Mouse (Mus musculus): ENCODE data around the gene Lif.

The Lif gene

DNA sequence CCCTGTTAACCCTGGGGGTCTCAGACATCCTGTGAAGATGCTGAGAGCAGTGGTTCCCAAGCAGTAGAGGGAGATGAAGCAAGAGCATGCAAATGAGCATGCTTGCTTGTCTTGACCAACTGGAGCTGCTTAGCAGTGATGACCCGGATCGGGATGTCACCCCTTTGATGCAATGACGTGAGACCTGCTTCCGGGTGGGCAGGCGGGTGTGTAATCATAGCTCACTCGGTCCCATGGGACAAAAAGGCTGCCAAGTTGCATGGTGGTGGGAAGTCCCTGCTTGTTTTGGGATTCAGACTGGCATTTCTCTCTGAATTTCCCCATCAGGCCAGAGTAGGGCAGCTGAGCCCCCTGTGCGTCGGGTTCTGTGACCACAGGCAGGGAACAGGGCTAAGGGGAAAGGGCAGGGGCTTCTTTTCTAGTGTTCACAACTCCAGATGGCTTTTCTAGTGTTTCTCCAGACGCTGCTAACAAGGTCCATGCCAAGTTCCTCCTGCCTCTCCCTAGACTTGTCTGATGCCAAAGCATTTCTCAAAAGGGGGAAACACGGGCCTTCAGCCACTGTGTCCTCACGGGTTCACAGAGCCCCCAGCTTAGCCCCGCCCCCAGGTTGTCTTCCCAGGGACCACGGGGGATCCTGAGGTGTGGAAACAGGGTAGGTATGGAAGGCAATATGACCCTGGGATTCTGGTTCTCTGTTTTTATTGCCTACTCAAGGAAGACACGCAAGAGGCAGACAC lies 42.5 kb downstream of the Lif start:
- DNase-seq, result peak; percentile 50 to 67

DNA sequence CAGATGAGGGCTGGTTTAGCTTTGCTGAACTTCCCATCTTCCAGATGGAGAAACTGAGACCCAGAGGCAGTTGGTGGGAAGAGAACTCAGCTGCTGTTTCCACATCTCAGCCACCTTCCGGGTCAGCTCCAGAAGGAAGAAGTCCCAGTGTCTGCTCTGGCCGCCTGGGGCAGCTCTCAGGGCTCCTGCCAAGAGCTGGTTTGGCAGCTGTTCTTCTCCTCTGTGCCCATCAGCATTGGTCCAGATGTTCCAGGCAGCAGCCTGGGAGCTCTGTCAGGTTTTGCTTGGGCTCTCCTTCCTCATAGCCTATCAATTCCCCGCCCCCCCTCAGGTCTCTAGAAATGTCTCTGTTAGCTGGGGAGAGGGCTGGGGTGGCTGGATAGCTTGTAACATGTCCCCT lies 43.3 kb downstream of the Lif start:
- DNase-seq, result peak in 1 of 2 experiments; percentile 29

DNA sequence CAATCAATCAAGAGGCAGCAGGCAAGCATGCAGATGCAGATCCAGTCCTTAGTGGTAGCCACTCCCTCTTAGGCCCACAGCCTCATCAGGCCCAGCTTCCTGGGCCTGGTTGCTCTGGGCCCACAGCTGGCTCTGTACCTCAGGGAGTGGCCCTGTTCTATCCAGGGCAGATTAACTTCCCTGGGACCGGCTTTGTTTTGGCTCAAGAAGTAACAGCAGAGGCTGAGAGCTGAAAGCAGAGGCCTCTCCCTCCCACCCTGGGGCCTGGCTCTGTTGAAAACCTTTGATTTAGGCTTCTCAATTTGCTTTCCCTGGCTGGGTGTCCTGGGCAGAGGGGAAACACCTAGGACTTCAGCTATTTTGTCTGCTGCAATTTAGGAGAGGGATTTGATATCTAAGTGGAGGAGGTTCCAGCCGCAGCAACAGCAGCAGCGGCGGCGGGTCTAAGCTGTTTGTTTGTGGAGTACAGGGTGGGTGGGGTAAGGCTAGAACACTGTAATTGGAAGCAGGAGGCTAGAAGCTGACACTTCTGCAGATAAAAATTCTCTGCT lies 45.1 kb downstream of the Lif start:
- peak in 1 of 2 experiments; percentile 27 for DNase-seq

DNA sequence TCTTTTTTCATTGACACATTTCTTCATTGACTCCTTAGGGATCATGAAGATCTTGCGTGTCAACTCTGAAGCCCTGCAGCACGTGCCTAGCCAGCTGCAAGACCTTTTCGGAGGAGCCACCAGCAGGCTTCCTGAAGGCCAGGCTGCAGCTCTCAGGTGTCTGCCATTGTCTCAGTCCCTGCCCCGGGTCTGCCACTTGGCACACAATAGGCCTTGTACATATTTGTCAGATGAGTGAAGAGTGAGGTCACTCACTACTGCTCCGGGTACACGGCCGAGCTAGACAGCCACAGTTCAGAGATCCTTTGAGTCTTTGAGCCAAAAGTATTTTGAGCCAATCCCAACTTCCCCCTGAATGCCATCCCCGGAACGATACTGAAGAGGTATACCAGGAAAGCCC lies 45.7 kb downstream of the Lif start:
- DNase-seq, result peak in 1 of 2 experiments; percentile 25

DNA sequence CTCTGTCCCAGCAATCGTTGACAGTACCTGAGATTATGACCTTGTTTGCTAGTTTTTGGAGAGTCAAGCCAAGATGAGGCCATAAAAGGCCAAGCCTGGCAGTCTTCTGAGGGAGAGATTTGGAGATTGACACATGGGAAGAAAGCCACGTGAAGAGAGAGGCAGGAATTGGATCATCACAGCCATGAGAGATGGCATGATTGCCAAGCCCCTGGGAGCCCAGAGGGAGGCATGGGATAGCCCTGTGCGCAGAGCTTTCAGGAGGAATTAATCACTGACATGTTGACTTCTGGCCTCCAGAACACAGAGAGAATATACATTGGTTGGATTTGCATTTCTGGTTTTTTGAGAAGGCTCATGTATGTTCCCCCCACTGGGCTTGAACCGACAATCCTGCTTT lies 46.8 kb downstream of the Lif start:
- DNase-seq, result peak in 1 of 2 experiments; percentile 21

DNA sequence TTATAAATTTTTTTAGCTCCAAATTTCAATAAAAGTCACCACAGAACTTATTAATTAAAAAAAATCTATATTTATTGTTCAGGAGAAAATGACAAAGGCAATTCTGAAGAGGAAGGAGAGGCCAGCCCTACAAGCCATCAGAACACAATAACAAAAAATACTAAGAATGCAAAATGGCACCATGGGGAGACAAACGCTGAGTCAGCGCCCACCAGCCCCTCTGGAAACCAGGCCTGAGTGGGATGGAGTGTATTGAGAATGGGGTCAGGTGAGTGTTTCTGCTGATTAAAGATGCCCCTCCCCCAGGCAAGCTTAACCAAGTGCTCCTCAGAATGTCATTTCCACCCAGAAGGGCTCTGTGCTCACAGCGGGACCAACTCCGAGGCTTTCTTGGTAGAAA lies 47.7 kb downstream of the Lif start:
- DNase-seq, result peak in 1 of 2 experiments; percentile 22

- DNase-seq, result no peak
Measured at GRCm38 (mm10) chr11:4306086-4306485, 48.7 kb downstream of the Lif start.

DNA sequence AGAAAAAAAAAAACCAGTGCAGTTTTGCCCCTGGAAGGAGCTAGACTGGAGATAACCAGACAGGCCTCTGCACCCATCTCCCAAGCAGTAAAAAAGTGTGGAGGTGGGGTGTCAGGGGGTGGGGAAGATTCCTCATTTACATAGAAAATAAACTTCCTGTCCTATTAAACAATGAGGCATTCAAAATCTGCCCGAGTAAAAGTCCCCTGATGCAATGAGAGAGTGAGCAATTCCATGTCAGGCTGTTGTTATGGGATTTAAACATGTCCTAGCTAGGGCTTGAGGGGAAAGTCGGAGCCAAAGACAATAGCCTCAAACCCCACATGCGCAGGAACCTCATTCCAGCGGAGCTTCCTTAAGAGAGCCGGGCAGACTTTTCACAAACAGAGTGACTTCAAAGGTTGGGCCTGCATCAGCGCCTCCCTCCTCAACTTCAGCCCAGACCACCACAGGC lies 50.7 kb downstream of the Lif start:
- no peak for DNase-seq

DNA sequence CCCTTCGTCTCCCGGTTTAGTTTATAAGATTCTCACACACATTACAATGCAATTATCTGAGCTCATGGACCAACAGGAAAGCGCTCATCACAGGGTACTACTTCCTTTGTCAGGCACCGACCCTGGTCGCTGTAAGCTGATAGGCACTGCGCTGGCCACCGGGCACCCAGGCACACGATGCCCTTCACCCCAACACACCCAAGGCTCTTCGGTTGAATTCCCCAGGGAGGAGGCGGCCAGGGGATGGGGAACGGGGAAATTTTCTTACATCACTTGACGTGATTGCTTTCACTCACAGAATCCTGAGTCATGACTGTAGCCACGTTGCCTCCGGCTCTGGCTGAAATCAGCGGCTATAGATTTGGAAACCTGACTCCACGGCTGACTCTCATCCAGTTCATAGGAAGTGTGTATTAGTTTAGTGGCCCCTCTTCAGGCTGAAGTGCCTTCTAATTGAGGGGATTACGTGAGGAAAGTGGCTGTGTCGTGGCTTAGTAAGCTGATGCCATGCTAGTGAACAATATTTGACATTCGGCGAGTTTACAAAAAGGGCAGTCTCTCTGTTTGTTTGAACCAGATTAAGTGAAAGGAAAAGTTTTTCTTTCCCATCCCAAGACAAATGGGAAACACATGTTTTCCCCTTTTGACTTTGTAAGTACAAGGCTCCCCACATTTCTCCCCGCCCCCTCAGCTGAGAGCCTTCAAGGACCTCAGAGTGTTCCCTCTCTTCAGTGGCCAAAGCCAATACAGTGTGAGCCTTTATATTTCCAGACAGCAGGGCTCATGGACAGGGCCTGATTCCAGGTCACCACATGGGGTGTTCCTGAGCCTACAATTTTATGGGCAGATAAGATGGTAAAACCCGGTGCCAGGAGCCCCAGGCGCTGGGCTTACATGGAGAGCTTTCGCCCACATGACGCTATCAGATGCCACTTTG lies 51.4 kb downstream of the Lif start:
- DNase-seq, result no peak

DNA sequence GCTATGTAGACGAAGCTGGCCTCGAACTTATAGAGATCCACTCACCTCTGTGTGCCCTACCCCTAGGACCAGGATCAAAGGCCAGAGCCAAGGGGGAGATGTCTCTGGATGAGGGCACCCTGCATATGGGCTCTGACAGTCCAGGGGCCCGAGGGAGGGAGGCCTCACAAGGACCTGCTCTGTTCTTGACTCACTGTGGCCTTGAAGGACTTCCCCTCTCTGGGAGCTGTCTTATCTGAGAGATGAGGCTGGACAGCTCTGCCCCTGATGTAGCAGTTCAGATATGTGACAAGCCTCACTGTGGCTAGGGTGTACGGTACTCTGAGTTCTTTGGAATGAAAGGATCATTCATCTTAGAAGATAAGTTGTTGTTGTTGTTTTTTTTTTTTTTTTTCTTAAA lies 52.3 kb downstream of the Lif start:
- no peak for DNase-seq

- no peak for DNase-seq
Measured at GRCm38 (mm10) chr11:4310324-4310723, 53.0 kb downstream of the Lif start.

- DNase-seq, result no peak
Measured at GRCm38 (mm10) chr11:4312180-4312579, 54.8 kb downstream of the Lif start.

DNA sequence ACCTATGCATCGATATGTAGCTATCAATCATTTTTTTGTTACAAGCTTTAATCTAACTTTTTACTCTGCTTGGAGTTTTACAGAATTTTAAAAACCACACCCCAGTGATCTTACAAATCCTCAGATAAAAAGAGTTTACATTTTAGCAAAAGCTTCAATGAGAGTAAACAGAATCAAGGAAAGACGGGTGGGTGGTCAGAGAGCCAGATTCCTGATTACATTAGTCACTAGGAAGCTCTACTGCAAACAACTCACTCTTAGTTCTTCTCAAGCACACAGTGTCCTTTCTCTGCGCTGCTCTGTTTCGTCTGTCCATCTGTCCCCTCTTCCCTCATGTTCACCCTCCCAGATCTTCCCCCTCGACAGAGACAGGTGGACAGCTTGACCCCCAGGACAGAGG lies 59.9 kb downstream of the Lif start:
- no peak for DNase-seq

- DNase-seq, result no peak
Measured at GRCm38 (mm10) chr11:4318011-4318410, 60.7 kb downstream of the Lif start.

GRCm38 (mm10) chr11:4319212-4319955 lies 62.0 kb downstream of the Lif start:
- DNase-seq, result no peak

DNA sequence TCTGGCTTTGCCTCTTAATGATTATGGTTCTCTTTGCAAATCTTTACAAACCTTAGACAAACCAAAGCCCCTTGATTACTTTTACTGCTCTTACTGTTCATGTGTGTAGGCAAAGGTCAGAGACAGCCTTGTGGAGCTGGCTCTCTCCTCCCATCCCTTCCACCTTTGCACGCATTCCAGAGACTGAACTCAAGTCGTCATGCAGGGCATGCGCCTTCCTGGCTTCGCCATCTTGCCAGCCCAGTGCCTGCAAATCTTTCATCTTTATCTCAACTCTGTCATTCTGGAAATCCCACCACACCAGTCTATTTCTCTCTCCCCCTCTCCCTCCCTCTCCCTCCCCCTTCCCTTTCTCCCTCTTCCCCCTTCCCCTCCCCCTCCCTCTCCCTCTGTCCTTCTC lies 63.5 kb downstream of the Lif start:
- no peak for DNase-seq
